Mouse (Mus musculus): ENCODE data around the gene Fosb. TPM values are rescaled to one million over a fixed set of nuclear protein-coding genes. Genes with fewer than 3 reads are reported as not detected.
"Not testable (repeated sequence)": the region's sequence is repeated elsewhere in the genome, so short reads cannot be mapped to it uniquely, and the experiment has no call there.

Gene Fosb
- total RNA-seq, 4 experiments from 2014 or later = 0.16 to 0.86 (median 0.30) TPM

DNA sequence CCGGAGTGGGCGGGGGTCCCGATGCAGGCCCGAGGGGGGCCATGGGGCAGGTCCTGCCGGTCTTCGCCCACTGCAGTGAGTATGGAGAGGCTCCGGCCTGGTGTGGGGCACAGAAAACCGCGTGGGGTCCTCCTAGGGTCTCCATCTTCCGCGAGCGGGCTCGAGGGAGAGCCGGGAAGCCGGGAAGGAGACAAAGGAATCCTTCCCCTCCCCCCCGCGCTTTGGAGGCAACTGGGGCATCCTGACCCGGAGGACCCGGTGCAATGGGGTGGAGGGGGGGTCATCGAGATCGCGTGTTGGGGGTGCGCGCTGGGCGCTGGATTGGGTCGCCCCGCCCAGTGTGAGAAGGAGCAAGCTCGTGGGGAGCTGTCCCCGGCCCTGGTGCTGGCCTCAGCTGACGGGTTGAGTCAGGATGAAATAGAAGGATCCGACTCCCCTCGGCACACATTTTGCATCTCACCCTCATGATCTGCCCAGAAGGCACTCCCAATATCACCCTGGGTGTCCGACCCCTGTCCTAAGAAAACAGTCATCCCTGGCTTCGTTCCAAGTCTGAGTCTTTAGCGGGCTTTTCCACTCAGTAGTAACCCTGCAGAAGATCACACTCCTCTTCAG lies 27.0 kb downstream of the Fosb start:
- DNase-seq (ENCODE audit: low spot score in 2 of 2) = peak in 1 of 2 experiments; percentile 28

- DNase-seq (ENCODE audit: low spot score in 2 of 2) = peak in 1 of 2 experiments; percentile 66
These were observed 27.5 kb downstream of the Fosb start, which contains the start of gene Rtn2 for GRCm38 (mm10) chr7:19282385-19282784. Rtn2 (plus strand) TSS chr7:19282624.

- DNase-seq (ENCODE audit: low spot score in 2 of 2) = not testable (repeated sequence)
These were observed 28.1 kb downstream of the Fosb start for GRCm38 (mm10) chr7:19281680-19282304.

DNA sequence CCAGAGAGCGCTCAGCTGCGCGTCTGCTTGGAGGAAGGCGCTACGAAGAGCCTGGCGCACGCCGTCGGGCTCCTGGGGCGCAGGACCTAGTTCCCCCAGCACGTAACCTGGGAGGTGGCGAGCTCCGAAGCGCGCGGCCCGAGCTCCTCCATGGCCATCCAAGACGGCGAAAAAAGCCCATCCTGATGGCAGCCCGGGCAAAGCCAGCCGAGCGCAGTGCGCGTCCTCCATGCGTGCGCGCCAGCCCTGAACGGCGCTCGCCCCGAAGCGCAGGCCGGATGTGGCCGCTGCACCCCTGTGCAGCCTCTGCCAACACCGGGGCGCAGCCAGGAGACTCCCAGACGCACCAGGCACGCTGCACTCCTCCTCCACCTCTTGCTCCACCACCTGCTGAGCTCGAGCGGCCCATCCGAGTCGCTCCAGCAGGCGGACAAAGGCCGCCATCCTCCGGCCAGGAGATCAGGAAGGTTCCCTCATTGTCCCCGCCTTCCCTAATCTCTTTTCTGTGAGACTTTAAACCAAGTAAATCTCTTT lies 30.2 kb downstream of the Fosb start, which contains the start of gene Ppm1n:
Gene Ppm1n, minus strand, starts transcription at position 484 of the 534 bp plus-strand sequence.
- no peak for DNase-seq (ENCODE audit: low spot score in 2 of 2)

DNA sequence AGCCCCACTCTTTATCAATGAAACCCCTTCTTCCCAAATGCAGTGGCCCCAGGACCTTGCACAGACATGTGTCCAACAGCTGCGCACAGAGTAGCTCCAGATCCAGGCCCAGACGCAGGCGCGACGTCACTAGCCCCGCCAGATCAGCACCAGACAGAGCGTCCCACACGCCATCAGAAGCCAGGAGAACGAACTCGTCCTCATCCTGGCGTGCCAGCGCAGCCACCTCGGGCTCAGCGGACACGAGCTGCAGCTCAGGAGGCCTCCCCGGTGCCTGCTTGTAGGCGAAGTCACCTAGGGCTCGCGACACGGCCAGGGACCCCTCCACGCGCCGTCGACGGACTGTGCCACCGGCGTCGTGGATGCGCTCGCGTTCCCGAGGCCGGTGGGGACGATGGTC lies 30.8 kb downstream of the Fosb start:
- DNase-seq (ENCODE audit: low spot score in 2 of 2) = no peak

DNA sequence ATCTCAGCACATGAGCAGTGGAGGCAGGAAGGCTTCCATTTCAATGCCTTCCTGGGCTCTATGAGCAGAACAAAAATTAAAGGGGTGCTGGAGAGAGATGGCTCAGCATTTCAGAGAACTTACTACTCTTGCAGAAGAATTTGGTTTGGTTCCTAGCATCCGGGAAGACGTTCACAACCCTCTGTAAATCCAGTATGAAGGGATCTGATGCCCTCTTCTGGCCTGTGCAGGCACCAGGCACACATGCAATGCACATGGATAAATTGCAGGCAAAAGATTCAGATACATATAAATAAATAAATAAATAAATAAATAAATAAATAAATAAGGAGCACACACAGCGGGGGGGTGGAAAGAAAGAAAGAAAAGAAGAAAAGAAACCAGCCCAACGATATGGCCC lies 33.6 kb downstream of the Fosb start:
- no peak for DNase-seq (ENCODE audit: low spot score in 2 of 2)

GRCm38 (mm10) chr7:19272173-19272764 lies 37.6 kb downstream of the Fosb start:
- no peak for DNase-seq (ENCODE audit: low spot score in 2 of 2)

DNA sequence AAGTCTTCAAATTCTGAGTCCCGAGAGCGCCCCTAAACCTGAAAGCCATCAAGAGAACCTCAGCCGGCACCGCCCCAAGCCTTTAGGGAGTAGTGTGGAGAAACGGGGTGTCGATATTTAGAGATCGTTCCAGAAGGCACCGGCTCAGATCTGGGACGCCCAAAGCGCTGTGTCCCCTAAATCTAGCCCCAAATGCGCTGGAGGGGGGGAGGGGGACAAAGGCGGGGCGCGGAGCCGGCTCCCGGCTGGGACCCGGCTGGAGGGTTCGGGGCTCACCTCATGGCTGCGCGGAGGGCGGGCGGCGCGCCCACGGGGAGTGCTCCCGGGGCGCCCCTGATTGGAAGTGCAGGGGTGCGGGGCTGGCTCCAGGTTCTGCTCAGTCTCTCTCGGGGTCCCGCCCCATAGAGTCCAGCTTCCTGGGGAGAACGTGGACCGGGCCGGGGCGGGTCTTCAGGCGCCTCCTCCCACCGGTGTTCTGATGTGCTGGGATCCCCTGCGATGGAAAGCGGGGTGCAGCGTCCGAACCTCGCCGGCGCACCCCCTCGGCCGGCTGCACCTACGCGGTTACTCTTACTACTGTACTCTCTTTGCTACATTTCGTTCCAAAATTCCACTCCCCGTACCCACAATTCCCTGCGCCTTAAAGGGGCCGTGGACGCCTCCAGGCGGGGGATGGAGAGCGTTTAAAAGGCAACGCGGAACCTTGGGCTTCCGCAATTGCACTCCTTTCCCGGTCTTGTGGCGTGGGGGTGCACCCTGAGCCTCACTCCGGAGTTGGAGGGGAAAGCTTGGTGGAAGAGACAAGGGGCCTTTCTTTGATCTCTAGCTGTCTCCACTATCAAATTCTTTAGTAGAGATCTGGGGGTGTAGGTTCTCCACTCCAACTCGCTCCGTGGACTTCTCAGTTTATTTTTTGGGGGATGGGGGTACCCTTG lies 38.3 kb downstream of the Fosb start, which contains the start of gene Vasp:
Gene Vasp, minus strand, starts transcription at position 580 of the 935 bp plus-strand sequence.
- peak; percentile 59 to 70 for DNase-seq (ENCODE audit: low spot score in 2 of 2)

DNA sequence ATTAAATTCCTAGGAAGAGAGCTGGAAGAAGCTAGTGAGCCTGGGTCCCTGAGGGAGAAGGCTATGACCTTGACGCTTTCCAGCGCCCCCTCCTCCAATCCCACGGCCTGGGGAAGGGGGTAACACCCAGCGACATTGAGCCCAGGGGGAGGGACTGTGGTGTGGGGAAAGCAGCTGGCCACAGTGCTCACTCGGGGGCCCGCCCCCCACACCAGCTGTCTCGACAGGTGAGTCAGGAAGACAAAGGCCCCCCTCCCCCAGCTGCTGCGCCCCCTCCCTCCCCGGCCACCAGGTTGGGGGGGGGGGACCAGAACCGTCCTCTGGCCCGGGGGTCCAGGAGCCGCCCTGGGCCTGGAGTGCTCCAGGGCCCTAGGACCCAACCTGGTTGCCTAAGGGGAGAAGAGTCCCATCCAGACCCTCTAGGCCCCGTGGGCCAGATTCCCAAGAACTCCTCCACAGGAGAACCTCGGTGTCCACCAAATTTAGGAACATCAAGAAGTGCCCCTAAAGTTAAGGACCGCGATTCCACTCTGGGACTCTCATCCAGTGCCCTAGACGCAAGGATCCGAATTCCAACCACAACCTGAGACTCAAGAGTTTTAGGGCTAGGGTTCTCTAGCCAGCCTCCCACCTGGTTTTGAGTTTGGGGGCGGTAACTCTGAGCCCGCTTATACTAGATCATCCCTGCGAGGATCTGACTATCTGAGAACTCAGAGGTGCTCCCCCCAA lies 39.2 kb downstream of the Fosb start:
- DNase-seq (ENCODE audit: low spot score in 2 of 2) = no peak

DNA sequence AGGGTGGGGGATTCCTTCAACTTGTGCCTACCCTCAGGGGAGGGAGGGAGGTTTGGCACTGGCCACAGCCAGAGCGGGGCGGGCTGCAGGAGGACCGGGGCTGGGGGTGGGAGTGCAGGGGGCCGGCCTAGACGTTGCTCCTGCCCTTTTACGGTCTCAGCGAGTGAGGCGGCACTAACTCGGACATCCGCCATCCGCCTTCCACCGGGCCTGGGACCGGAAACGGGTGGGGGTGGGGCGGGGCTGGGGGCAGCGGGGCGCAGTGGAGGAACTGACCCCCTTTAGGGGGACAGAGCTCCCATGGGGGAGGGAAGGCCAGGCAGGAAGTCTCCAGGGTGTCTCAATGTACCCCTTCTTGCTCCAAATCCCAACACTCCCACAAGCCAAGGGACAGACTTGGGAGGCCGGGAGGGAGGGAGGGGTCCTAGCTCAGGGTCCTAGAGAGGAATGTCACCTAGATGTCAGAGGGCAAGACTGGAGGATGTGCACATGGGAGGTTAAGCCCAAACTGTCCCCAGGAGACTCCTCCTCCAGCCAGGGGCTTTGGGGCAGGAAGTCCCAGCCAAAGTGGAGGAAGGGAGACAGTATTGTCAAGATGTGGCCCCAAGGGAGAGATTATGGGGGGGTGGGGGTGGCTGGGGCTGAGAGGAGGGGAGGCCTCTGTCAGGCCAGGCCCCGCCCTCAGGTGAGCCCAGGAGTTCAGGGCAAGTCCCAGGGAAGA lies 40.0 kb downstream of the Fosb start:
- DNase-seq (ENCODE audit: low spot score in 2 of 2) = no peak

DNA sequence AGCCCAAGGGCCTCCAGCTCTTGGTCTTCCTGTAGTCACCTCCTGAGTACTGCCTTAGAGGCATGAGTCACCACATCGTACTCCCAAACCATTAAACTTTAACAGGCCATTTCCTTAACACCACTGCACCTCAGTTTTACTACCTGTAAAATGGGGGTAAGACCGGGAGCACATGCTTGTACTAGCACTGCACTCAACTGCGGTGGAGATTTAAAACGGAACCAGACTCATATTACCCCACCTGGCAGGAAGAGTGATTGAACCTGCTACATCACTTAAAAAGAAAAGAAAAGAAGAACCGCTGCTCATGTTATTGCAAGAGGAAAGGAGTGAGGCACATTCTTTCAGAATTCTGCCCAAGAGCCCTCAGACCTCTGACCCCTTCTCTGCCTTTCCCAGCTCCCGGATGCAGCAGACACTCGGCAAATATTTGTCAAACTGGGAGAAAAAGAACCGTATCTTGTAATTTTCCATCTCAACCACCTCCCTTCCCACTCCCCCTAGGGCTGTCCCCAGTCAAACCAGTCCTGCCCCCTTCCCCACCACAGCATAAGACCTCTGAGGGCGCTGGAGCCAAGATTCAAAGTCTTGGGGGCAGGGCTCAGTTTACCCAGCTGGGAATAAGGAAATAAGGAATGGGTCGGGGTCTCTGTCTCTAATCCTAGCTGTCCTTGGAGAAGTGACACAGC lies 40.7 kb downstream of the Fosb start:
- no peak for DNase-seq (ENCODE audit: low spot score in 2 of 2)

DNA sequence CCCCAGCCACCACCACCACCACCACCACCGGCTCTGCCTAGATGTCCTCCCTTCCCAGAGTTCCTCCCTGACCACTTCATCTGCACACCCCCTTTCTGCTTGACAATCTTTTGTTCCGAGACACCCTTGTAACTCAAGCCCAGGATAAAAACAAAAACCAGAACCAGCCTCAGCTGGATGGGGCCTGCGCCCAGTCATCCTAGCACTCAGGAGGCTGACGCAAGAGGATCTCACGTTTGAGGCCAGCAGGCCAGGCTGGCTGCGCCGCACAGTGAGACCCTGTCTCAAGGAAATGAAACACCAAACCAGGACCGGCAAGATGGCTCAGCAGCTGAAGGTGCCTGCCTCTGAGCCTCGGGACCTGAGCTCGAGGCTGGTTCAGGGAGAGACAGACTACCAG lies 42.8 kb downstream of the Fosb start:
- no peak for DNase-seq (ENCODE audit: low spot score in 2 of 2)

- no peak for DNase-seq (ENCODE audit: low spot score in 2 of 2)
These were observed 43.7 kb downstream of the Fosb start for GRCm38 (mm10) chr7:19265928-19266822.

GRCm38 (mm10) chr7:19265147-19265546 lies 44.7 kb downstream of the Fosb start:
- no peak for DNase-seq (ENCODE audit: low spot score in 2 of 2)

DNA sequence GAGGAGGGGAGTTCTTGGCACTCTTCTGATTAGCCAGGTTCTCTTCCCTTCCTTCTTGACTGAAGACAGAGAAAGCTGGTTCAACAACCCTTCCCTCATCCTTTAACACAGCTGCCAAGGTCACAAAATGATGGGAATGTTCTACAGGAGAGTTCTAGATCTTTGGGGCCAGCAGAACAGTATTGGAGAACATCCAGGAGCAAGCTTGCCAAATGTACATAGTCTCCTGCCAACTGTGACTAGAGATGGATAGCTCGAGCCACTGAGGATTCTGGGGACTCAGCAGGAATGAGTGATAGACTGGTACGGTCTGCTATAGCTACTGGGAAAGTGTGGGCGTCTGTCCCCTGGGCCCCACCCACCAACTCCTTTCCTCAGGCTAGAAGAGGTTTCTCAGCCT lies 51.5 kb downstream of the Fosb start:
- no peak for DNase-seq (ENCODE audit: low spot score in 2 of 2)

GRCm38 (mm10) chr7:19257390-19258022 lies 52.3 kb downstream of the Fosb start:
- peak in 1 of 2 experiments; percentile 65 for DNase-seq (ENCODE audit: low spot score in 2 of 2)

- no peak for DNase-seq (ENCODE audit: low spot score in 2 of 2)
These were observed 53.3 kb downstream of the Fosb start for GRCm38 (mm10) chr7:19256567-19256966.

GRCm38 (mm10) chr7:19255395-19255794 lies 54.5 kb downstream of the Fosb start:
- no peak for DNase-seq (ENCODE audit: low spot score in 2 of 2)

Data from gastrocnemius, adult 8-10 months (tissue).